In genomic region chr2:132584191-132584590, GRCm38 (mm10) we compare ENCODE assay signal across 21 mouse cellular contexts. TPM values are rescaled to one million over a fixed set of nuclear protein-coding genes. Genes with fewer than 3 reads are reported as not detected.
DNase-seq lines count a peak whose midpoint lies in the region; ATAC-seq and TF ChIP-seq lines count a peak whose summit lies in the region.
"Had no signal": no experiment of that assay in that cellular context is flagged by ENCODE, and none has a peak within 500 bp of the region (broad histone marks: within the 10 kb centered on the region; RNA-seq: fewer than 3 reads in every experiment).

No protein-coding gene starts in this region.

- H3K27me3 ChIP-seq in embryonic facial prominence, embryonic 13.5 days: no peaks in the 10 kb centered on the region
- H3K27me3 ChIP-seq in embryonic facial prominence, embryonic 10.5 days (replicated peaks; ENCODE audit: low read depth, poor library complexity, severe bottlenecking): no peaks in the 10 kb centered on the region
- H3K27me3 ChIP-seq: CH12.LX; midbrain, embryonic 15.5 days had no signal

- ATAC-seq in embryonic facial prominence, embryonic 13.5 days (ENCODE audit: insufficient number of reproducible peaks, insufficient read depth, low FRiP score, low TSS enrichment, low read depth): no peak
- ATAC-seq: forebrain, postnatal 0 days; hindbrain, embryonic 16.5 days; intestine, embryonic 16.5 days; midbrain, embryonic 15.5 days had no signal

- intact Hi-C loops in heart, postnatal 14 days (cut with DNase I): no loop called here

- no peaks in the 10 kb centered on the region for H3K36me3 ChIP-seq in embryonic facial prominence, embryonic 13.5 days
- no peaks in the 10 kb centered on the region for H3K36me3 ChIP-seq in embryonic facial prominence, embryonic 10.5 days (replicated peaks)
- H3K36me3 ChIP-seq: midbrain, embryonic 15.5 days had no signal

- H3K9me3 ChIP-seq in embryonic facial prominence, embryonic 13.5 days: no peaks in the 10 kb centered on the region
- no peaks in the 10 kb centered on the region for H3K9me3 ChIP-seq in embryonic facial prominence, embryonic 10.5 days
- H3K9me3 ChIP-seq: midbrain, embryonic 15.5 days had no signal

- H3K4me3 ChIP-seq in embryonic facial prominence, embryonic 13.5 days: no peak overlapping the region
- H3K4me3 ChIP-seq in embryonic facial prominence, embryonic 10.5 days: no peak overlapping the region
- H3K4me3 ChIP-seq in layer of hippocampus, adult 2 months: no peak overlapping the region
- H3K4me3 ChIP-seq: left cerebral cortex, adult 2 months; midbrain, embryonic 15.5 days; myocyte had no signal

- no peak for TF ChIP-seq CTCF in layer of hippocampus, adult 2 months (conservative IDR thresholded peaks at IDR 0.05)

- H3K27ac ChIP-seq in embryonic facial prominence, embryonic 13.5 days: peak overlapping the region; percentile 44; the same call in 1 of the 2 replicates
- no peak overlapping the region for H3K27ac ChIP-seq in embryonic facial prominence, embryonic 10.5 days (replicated peaks)
- 0 out of 2 replicates have a peak overlapping the region, but pooled peaks have one; percentile 23 for H3K27ac ChIP-seq in layer of hippocampus, adult 2 months
- H3K27ac ChIP-seq: left cerebral cortex, adult 2 months; midbrain, embryonic 15.5 days had no signal

- H3K4me1 ChIP-seq in embryonic facial prominence, embryonic 13.5 days: peaks cover 35% of the 10 kb centered on the region
- peaks cover 5% of the 10 kb centered on the region; the same call in 1 of the 2 replicates for H3K4me1 ChIP-seq in embryonic facial prominence, embryonic 10.5 days

- no peak overlapping the region for H3K4me2 ChIP-seq in embryonic facial prominence, embryonic 13.5 days
- H3K4me2 ChIP-seq: midbrain, embryonic 15.5 days had no signal

- 97% methylated on average over 1 of the region's 1 CpGs for WGBS in embryonic facial prominence, embryonic 13.5 days
- 78% methylated on average over 1 of the region's 1 CpGs for WGBS in embryonic facial prominence, embryonic 10.5 days

- no peak for DNase-seq in embryonic facial prominence, embryonic 10.5 days (ENCODE audit: low spot score)
- peak; percentile 36 to 37 for DNase-seq in heart, postnatal 14 days
- no peak for DNase-seq in heart, adult 8-10 months (ENCODE audit: low spot score)
- DNase-seq in layer of hippocampus, adult 2 months (ENCODE audit: low spot score in 2 of 2): no peak
- DNase-seq in layer of hippocampus, postnatal 14 days (ENCODE audit: low spot score in 2 of 2): no peak
- DNase-seq in kidney, postnatal 36 days: peak; percentile 35 to 64
- no peak for DNase-seq in right cerebral cortex, adult 18-20 months
- DNase-seq: cerebellum, adult 9-10 months; forebrain, postnatal 0 days; liver; lung, adult 18-20 months; lung, postnatal 14 days; right cerebral cortex, postnatal 25 days; thymus, postnatal 14 days had no signal

- no peak overlapping the region for H3K9ac ChIP-seq in embryonic facial prominence, embryonic 13.5 days
- H3K9ac ChIP-seq: forebrain, postnatal 0 days; midbrain, embryonic 15.5 days had no signal

RNA-seq across cellular contexts. Expression of gene Gpcpd1, which starts 3.3 kb away (rescaled TPM):
- polyA plus RNA-seq in embryonic facial prominence, embryonic 13.5 days (2015; fragmentation: Nextera tagmentation; extraction: Ambion mirVana): 54.7 and 56.4 TPM in 2 replicates
- polyA plus RNA-seq in embryonic facial prominence, embryonic 10.5 days (2016; fragmentation: Nextera tagmentation; extraction: Ambion mirVana): 28.6 and 33.3 TPM in 2 replicates
- 100 to 1,000 TPM; 219 to 274 TPM for total RNA-seq in heart, postnatal 14 days (2021)
- 100 to 1,000 TPM; 161 to 308 (median 228) TPM for total RNA-seq in heart, adult 8-10 months (2022)
- total RNA-seq in layer of hippocampus, adult 2 months (2021): 10 to 100 TPM; 72.3 to 75.6 TPM
- 100 to 1,000 TPM; 101 to 116 TPM for total RNA-seq in layer of hippocampus, postnatal 14 days (2021)

Comparison
In these comparisons a context has a peak if more than half of its experiments do, and no peak if none do; other contexts are left out.
1. DNase-seq: peak in heart, postnatal 14 days (2 of 2) and kidney, postnatal 36 days (2 of 2); none in embryonic facial prominence, embryonic 10.5 days (single experiment), heart, adult 8-10 months (single experiment), layer of hippocampus, adult 2 months (0 of 2), layer of hippocampus, postnatal 14 days (0 of 2) and right cerebral cortex, adult 18-20 months (single experiment).